Mouse (Mus musculus): ENCODE data around the gene Shc1. TPM values are rescaled to one million over a fixed set of nuclear protein-coding genes. Genes with fewer than 3 reads are reported as not detected.

Shc1 gene
- polyA plus RNA-seq, 1 experiment from 2014 or later = 13.9 TPM

DNA sequence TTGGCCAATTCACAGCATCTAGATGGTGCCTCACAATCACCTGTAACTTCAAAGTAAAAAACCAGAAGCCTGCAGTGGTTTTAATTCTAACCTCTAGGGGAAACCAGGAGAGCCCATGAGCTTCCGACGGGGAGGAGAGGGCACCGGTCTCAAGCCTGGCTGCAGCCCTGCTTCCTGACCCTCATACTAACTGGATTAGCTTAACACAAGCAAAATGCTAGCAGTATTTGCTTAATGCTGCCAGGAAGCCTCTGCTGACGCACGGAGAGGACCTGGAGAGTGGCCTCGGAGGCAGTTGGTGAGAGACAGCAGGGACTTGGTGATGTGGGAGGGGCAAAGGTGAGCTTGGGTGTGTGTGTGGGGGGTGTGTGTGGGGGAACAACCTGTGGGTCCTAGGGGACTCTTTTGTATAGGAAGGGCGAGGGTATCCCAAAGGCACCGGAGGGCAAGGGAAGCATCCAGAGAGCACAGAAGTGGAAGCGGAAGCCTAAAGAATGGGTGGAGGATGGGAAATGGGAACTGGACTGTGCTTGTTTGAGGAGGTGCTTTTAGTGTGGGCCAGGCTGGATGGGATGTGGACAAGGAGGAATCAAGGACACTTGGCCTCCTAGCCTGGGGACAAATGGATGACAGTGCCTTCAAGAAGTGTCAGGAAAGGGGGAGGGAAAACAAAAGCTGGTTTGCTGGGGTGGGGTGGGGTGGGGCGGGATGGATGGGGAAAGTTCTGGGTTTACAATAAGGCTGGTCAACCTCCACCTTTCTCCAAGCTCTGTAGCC is 36.3 kb downstream of the Shc1 start, which contains the start of gene Pmvk:
TSS of gene Pmvk (plus strand) at position 141 of the 777 bp plus-strand sequence.
- Histone ChIP-seq H3K27ac (no peak within 1 kb of the TSS), H3K36me3 (replicated peaks; ENCODE audit: control insufficient read depth, insufficient read depth) (no peaks in the 10 kb centered on the region), H3K27me3 (ENCODE audit: control insufficient read depth, insufficient read depth, low read length) (no peaks in the 10 kb centered on the region), H3K4me3 (replicated peaks; ENCODE audit: low read length) (no peak within 1 kb of the TSS), H3K9ac (no peak within 1 kb of the TSS), H3K9me3 (ENCODE audit: control insufficient read depth, low read length) (no peaks in the 10 kb centered on the region), H3K4me1 (replicated peaks; ENCODE audit: control insufficient read depth, insufficient read depth, low read length) (no peaks in the 10 kb centered on the region; the same call in 1 of the 2 replicates), H3K4me2 (replicated peaks) (no peak within 1 kb of the TSS)
- ATAC-seq (ENCODE audit: low FRiP score) (no peak), DNase-seq (ENCODE audit: low spot score) (no peak)
- WGBS = 75% methylated on average over 10 of the region's 10 CpGs

DNA sequence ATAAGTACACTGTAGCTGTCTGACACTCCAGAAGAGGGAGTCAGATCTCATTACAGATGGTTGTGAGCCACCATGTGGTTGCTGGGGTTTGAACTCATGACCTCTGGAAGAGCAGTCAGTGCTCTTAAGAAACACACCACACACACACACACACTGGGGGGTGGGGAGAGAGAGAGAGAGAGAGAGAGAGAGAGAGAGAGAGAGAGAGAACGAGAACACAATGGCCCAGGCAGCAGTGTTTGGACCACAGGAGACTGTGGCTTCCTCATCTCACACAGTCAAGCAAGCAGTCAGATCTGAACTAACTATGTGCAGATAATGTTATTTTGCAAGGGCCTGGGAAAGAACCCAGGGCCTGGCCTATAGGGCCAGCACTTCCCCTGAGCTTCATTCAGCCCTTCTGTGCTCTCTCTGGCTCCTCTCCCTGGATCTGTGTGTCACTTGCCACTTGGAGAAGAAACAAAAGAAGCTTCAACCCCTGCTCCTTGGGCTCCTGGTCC is 37.6 kb downstream of the Shc1 start:
- no peaks in the 10 kb centered on the region for H3K9me3 ChIP-seq (ENCODE audit: control insufficient read depth, low read length)
- H3K27me3 ChIP-seq (ENCODE audit: control insufficient read depth, insufficient read depth, low read length) = no peaks in the 10 kb centered on the region
- no peak overlapping the region for H3K27ac ChIP-seq
- no peak overlapping the region for H3K9ac ChIP-seq
- DNase-seq (ENCODE audit: low spot score) (no peak), ATAC-seq (ENCODE audit: low FRiP score) (no peak)
- WGBS = 43% methylated on average over 1 of the region's 1 CpGs
- H3K4me2 ChIP-seq (replicated peaks) = no peak overlapping the region
- H3K4me1 ChIP-seq (replicated peaks; ENCODE audit: control insufficient read depth, insufficient read depth, low read length) = peaks cover 3% of the 10 kb centered on the region; the same call in 1 of the 2 replicates
- H3K36me3 ChIP-seq (replicated peaks; ENCODE audit: control insufficient read depth, insufficient read depth) = no peaks in the 10 kb centered on the region
- H3K4me3 ChIP-seq (replicated peaks; ENCODE audit: low read length) = no peak overlapping the region

DNA sequence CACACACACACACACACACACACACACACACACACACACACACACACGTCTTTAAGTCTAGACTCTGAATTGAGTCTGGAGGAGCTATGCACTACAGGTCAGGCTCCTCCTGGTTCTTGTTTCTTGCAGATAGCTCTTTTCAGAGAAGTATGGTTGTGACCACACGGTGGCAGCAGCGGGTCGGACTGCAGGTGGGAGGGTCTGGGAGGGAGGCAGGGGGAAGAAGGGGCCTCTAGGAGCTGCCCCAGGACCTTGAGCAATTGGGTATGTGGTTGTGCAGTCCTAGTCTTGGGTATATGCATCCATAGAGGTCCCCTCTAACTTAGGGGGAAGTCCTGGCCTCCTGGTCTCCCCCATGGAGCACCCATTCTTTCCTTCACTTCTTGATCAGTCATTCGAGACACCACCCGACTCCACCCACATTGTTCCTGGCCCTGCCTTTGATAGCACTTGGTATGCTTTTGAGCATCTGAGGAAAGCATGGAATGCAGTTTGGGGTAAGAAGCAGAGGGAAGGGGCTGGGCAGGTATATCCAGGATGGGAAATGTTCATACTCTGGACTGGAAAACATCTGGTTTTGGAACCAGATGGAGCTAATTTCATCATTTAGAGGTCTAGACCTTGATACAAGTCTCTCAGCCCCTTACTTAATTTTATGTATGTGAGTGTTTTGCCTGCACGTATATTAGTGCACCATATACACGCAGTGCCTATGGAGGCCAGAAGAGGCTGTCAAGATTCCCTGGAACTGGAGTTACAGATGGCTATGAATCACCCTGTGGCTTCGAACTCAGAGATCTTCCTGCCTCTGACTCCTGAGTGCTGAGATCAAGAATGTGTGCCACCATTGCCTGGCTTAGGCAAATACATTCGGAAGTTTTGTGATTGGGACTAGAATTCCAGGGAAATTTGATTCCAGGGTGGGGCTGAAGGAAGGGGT is 38.8 kb downstream of the Shc1 start:
- Histone ChIP-seq H3K4me2 (replicated peaks) (no peak overlapping the region), H3K9ac (no peak overlapping the region)
- 33% methylated on average over 10 of the region's 10 CpGs for WGBS

DNA sequence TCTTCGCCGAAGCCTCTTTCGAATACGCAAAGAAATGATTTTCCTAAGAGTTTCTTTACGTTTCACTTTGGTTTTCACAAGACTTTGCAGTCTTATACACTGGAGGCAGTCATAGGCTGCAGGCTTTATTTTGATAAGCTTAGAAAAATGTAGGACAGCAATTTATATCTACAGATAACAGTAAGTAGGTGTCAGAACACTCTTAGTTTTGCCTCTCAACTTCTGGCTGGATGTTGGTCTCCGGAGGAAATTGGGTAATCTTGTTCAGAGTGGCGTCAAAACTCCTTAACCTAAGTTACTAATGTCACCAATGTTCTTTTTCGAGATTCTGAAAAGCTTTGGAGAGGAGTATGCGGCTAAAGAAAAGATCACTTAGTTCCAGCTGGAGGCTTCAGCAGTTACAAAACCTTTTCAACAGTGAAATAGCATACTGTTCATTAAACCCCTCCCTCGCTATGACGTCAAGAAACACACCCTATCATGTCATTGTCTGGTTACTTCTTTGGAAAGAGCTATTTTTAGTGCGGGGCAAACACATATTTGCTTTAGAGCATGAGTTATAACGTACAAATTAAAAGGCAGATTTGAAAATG is 40.2 kb downstream of the Shc1 start:
- no peaks in the 10 kb centered on the region for H3K9me3 ChIP-seq (ENCODE audit: control insufficient read depth, low read length)
- 0 out of 2 replicates have a peak overlapping the region, but pooled peaks have one; percentile 32 for H3K9ac ChIP-seq

More for the DNA sequence above, 38.8 kb downstream of the Shc1 start:
- no peaks in the 10 kb centered on the region for H3K9me3 ChIP-seq (ENCODE audit: control insufficient read depth, low read length)
- no peak overlapping the region for H3K4me3 ChIP-seq (replicated peaks; ENCODE audit: low read length)
- no peaks in the 10 kb centered on the region for H3K36me3 ChIP-seq (replicated peaks; ENCODE audit: control insufficient read depth, insufficient read depth)
- ATAC-seq (ENCODE audit: low FRiP score) (no peak), DNase-seq (ENCODE audit: low spot score) (peak; percentile 64)
- H3K27me3 ChIP-seq (ENCODE audit: control insufficient read depth, insufficient read depth, low read length) = no peaks in the 10 kb centered on the region
- peaks cover 3% of the 10 kb centered on the region; the same call in 1 of the 2 replicates for H3K4me1 ChIP-seq (replicated peaks; ENCODE audit: control insufficient read depth, insufficient read depth, low read length)
- no peak overlapping the region for H3K27ac ChIP-seq

DNA sequence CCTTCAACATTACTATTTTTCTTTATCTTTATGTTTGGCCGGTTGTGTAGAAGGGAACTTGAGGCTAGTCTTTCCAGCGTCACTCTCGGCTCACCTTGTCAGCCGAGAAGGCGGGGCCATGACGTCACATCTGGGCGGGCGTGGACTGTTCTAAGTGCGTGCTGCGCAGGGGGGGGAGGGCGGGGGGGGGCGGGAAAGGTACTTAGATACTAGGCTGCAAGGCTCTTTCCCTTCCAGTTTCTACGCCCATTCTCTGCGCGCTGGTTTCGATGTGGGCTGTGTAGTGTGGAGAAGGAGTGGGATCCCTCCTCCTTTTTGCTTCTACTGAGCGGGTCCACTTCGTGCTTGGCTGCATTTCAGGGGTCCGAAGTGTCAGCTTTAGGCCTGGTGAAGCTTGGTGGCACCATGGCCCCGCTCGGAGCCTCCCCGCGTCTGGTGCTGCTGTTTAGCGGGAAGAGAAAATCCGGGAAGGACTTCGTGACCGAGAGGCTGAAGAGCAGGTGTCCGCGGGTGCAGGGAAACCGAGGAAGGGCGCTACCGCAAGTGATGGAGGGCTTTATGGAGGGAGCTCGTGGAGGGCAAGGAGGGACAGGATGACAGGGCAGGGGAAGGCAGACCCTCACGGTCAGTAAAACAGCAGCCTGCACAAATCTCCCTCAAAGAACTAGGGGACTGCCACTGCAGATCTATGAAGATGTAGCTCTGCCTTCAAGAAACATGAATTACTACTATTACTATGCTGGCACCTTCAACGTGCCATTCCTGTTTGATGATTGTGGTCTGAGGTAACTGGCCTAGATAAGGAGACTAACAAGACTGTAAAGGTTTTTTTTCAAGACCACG is 40.9 kb downstream of the Shc1 start:
- ATAC-seq (ENCODE audit: low FRiP score) (peak; percentile 91), DNase-seq (ENCODE audit: low spot score) (peak; percentile 94)
- WGBS = 1% methylated on average over 34 of the region's 36 CpGs
- Histone ChIP-seq H3K4me2 (replicated peaks) (peak overlapping the region; percentile 57), H3K9ac (peak overlapping the region; percentile 95), H3K27ac (peak overlapping the region; percentile 94), H3K4me1 (replicated peaks; ENCODE audit: control insufficient read depth, insufficient read depth, low read length) (peaks cover 3% of the 10 kb centered on the region; the same call in 1 of the 2 replicates), H3K9me3 (ENCODE audit: control insufficient read depth, low read length) (no peaks in the 10 kb centered on the region), H3K4me3 (replicated peaks; ENCODE audit: low read length) (peak overlapping the region; percentile 70), H3K27me3 (ENCODE audit: control insufficient read depth, insufficient read depth, low read length) (no peaks in the 10 kb centered on the region), H3K36me3 (replicated peaks; ENCODE audit: control insufficient read depth, insufficient read depth) (no peaks in the 10 kb centered on the region)

More for the DNA sequence above, 40.2 kb downstream of the Shc1 start:
- Histone ChIP-seq H3K4me2 (replicated peaks) (peak overlapping the region; percentile 57), H3K4me3 (replicated peaks; ENCODE audit: low read length) (peak overlapping the region; percentile 70), H3K36me3 (replicated peaks; ENCODE audit: control insufficient read depth, insufficient read depth) (no peaks in the 10 kb centered on the region), H3K4me1 (replicated peaks; ENCODE audit: control insufficient read depth, insufficient read depth, low read length) (peaks cover 3% of the 10 kb centered on the region; the same call in 1 of the 2 replicates), H3K27me3 (ENCODE audit: control insufficient read depth, insufficient read depth, low read length) (no peaks in the 10 kb centered on the region), H3K27ac (peak overlapping the region; percentile 94)
- no peak for DNase-seq (ENCODE audit: low spot score)
- WGBS = 48% methylated on average over 13 of the region's 13 CpGs
- ATAC-seq (ENCODE audit: low FRiP score) = peak; percentile 33; the same call in 1 of the 2 replicates

DNA sequence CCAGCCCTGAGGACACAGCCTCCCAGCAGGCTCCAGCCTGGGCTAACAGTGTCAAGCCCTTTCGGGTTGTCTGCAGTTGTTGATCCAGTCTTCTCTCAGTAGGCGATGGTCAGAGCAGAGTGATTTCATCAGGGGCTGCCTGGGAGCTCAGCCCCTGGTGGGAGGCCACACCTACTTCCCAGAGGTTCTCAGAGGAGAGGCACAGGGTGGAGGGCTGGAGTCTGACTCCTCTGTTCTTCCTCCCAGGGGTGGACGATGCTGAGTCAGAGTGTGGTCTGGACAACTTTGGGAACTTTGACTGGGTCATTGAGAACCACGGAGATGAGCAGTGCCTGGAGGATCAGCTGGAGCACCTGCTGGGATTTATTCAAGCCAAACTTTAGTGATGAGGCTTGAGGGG is 50.0 kb downstream of the Shc1 start:
- no peak overlapping the region for H3K9ac ChIP-seq
- H3K27ac ChIP-seq = no peak overlapping the region
- H3K4me2 ChIP-seq (replicated peaks) = no peak overlapping the region
- no peaks in the 10 kb centered on the region for H3K27me3 ChIP-seq (ENCODE audit: control insufficient read depth, insufficient read depth, low read length)
- ATAC-seq (ENCODE audit: low FRiP score) (no peak), DNase-seq (ENCODE audit: low spot score) (no peak)
- no peaks in the 10 kb centered on the region for H3K4me1 ChIP-seq (replicated peaks; ENCODE audit: control insufficient read depth, insufficient read depth, low read length)
- WGBS = 54% methylated on average over 4 of the region's 4 CpGs
- peaks cover 42% of the 10 kb centered on the region for H3K36me3 ChIP-seq (replicated peaks; ENCODE audit: control insufficient read depth, insufficient read depth)
- no peaks in the 10 kb centered on the region for H3K9me3 ChIP-seq (ENCODE audit: control insufficient read depth, low read length)
- no peak overlapping the region for H3K4me3 ChIP-seq (replicated peaks; ENCODE audit: low read length)

DNA sequence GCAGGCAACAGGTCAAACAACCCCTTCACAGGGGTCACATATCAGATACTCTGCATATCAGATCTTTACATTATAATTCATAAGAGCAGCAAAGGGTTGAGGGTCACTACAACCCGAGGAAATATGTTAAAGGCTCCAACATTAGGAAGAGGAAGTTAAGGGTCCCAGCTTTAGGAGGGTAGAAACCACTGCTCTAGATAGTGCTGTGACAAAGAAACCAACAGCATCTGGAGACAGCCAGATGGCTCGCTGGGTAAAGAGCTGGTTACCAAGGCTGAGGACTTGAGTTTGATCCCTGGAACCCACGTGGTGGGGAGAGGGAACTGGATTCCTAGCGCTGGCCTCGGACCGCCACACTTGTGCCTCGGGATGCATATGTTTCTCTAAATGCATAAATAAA is 54.0 kb downstream of the Shc1 start:
- H3K27me3 ChIP-seq (ENCODE audit: control insufficient read depth, insufficient read depth, low read length) = no peaks in the 10 kb centered on the region
- 87% methylated on average over 7 of the region's 7 CpGs for WGBS

DNA sequence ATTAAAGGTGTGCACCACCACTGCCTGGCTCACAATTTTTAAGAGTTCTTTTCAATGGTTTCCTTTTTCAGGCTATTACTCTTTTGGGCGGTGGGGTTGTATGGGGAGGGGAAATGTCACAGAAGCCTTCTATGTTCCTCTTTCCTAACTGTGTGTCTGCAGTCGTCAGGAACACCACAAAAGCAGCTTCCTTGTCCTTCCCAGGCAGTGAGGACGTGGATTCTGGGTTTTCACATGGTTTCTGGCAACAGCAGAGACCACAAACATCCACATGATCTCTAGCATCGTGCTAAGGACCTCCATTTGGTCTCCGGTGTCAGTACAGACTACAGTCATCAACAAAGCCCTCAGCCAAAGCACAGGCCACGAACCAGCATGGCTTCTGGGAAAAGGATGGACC is 55.6 kb downstream of the Shc1 start:
- no peak for ATAC-seq (ENCODE audit: low FRiP score)
- 90% methylated on average over 6 of the region's 6 CpGs for WGBS
- Histone ChIP-seq H3K4me2 (replicated peaks) (no peak overlapping the region), H3K36me3 (replicated peaks; ENCODE audit: control insufficient read depth, insufficient read depth) (peaks cover 14% of the 10 kb centered on the region), H3K27ac (no peak overlapping the region), H3K4me3 (replicated peaks; ENCODE audit: low read length) (no peak overlapping the region), H3K9ac (no peak overlapping the region), H3K9me3 (ENCODE audit: control insufficient read depth, low read length) (no peaks in the 10 kb centered on the region), H3K4me1 (replicated peaks; ENCODE audit: control insufficient read depth, insufficient read depth, low read length) (no peaks in the 10 kb centered on the region), H3K27me3 (ENCODE audit: control insufficient read depth, insufficient read depth, low read length) (no peaks in the 10 kb centered on the region)
- no peak for DNase-seq (ENCODE audit: low spot score)

More for the DNA sequence above, 54.0 kb downstream of the Shc1 start:
- Histone ChIP-seq H3K4me1 (replicated peaks; ENCODE audit: control insufficient read depth, insufficient read depth, low read length) (no peaks in the 10 kb centered on the region), H3K9me3 (ENCODE audit: control insufficient read depth, low read length) (no peaks in the 10 kb centered on the region), H3K9ac (no peak overlapping the region), H3K4me3 (replicated peaks; ENCODE audit: low read length) (no peak overlapping the region), H3K27ac (no peak overlapping the region), H3K4me2 (replicated peaks) (no peak overlapping the region), H3K36me3 (replicated peaks; ENCODE audit: control insufficient read depth, insufficient read depth) (peaks cover 29% of the 10 kb centered on the region)
- no peak for ATAC-seq (ENCODE audit: low FRiP score)
- DNase-seq (ENCODE audit: low spot score) = no peak
